Mouse (Mus musculus) layer of hippocampus, adult 2 months (tissue): ENCODE measurements at regions not wholly inside any gene's neighbourhood (a gene's known extent, or its start where the extent isn't known, plus 50 kb on each side); places are given as distances from the start of the nearest gene placed in this dataset.

Source experiments
- DNase-seq, 2 experiments: peaks; one replicate each; pipeline ENCODE4 v3.0.0; 2022; ENCODE audit warnings: low spot score in 2 of 2
- H3K27ac ChIP-seq: fragments of 200-600 bp; 2 replicates; pipeline ENCODE4 v1.8.1; 2022
- H3K4me3 ChIP-seq: fragments of 200-600 bp; 2 replicates; pipeline ENCODE4 v1.8.1; 2022; ENCODE audit warnings: mild to moderate bottlenecking
- CTCF ChIP-seq: fragments of 200-600 bp; conservative IDR thresholded peaks from 2 replicates; pipeline ENCODE4 v1.8.1; 2022; ENCODE audit warnings: antibody characterized with exemption, mild to moderate bottlenecking, moderate library complexity

DNA sequence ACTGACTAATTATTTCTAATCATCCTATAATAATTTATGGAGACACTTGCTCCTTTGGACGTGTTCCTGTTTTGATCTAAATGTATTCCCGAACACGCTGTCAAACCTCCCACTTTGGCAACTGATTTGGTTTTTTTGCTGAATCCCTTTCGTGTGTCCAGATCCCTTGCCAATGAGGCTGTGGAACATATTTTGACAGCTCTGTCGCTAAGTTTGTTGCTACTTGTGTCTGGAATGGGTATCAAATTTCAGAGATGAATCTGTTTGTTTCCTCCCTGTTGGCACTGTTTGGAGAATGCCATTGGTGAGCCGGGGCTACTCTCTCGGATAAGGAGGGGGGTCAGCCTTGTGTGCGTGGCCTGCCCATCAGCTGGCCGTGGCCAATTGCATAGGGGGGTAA lies 277.2 kb upstream of the Tshz3 start:
- Histone ChIP-seq H3K4me3 (no peak overlapping the region), H3K27ac (no peak overlapping the region)
- TF ChIP-seq CTCF, result no peak
- DNase-seq, result peak; percentile 33 to 72

DNA sequence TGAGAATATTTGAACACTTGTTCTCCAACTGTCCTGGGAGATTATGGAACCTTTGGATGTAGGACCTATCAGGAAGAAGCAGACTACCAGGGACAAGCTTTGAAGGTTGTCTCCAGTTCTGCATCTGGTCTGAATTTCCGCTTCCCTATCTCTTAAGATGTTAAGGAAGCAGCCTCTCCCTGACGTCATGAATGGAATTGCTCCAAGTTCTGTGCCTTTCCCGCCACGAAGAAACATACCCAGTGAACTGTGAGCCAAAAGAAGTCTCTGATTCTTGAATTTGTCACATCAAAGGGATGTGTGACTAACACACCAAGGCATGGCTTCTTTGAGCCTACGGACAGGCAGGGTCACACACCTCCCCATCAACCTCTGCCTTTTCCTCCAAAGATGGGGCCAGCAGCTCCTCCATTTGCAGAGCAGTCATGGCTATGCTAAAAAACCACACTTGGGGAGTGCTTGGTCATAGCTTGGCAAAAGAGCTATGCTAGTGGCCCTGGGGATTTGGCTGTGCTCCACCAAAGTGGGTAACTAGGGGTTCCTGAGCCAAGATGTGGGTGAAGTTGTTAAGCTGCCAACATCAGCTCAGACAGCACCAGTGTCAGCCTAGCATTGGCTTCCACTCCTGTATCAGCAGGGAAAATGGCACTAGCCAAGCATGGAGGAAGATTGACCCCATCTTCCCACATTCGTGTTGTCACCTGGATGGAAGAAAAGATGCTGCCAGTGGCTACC lies 248.6 kb upstream of the Tshz3 start:
- no peak for TF ChIP-seq CTCF
- Histone ChIP-seq H3K4me3 (no peak overlapping the region), H3K27ac (no peak overlapping the region)
- DNase-seq, result peak; percentile 41 to 57

DNA sequence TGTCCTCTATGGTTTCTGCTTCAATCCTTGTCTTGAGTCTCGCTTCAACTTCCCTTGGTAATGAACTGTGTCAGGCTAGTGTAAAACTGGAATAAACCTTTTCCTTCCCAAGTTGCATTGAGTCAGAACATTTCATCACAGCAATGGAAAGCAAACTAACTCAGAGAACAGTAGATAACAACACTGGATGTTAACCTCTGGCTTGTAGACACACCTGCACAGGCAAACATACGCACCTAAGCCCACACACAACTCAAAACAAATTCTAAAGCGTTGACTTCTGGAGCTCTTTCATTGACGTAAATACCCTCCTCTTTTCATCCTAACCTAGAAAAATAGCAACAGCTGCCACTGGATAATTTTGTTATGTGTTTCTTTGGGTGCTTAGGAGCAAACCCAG lies 244.1 kb upstream of the Tshz3 start:
- H3K4me3 ChIP-seq, result no peak overlapping the region
- TF ChIP-seq CTCF, result no peak
- DNase-seq, result no peak

DNA sequence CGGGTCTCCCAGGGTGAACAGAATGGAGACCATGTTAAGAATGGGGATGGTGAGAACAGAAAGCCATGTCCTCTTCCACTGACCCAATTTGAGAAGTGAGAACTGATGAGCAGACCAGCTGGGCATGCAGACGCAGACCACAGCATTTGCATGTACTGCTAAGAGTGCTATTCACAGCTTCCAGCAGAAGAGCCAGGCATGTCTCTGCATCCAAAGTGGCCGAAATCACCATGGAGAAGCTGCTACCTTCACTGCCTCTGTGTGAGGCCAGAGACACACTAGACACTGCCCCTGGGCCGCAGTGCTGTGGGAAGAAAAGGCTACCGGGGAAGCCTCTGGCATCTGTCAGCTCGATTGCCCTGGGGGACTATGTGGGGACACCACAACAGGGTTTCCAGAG lies 241.8 kb upstream of the Tshz3 start:
- TF ChIP-seq CTCF, result no peak
- no peak overlapping the region for H3K4me3 ChIP-seq
- DNase-seq, result no peak
- H3K27ac ChIP-seq, result no peak overlapping the region

More for the DNA sequence above, 244.1 kb upstream of the Tshz3 start:
- H3K27ac ChIP-seq, result no peak overlapping the region

DNA sequence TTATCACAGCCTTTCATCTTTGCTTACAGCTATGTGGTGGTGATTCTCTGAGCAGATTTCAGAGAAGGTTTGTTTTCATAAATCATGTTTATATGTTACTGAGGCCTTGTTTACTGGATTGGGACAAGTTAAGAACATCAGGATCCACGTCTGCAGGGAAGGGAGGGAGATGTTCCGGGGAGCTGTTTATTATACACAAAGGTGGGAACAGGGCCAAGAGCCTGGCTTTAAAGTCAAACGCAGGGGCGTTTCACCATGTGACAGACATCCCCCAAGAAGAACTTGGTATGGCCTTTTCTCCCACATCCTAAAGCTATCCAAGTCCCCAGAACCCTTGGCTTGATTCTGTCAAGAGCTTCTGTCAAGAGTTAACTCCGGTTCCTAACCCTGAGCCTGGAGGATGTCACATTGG lies 235.5 kb upstream of the Tshz3 start:
- no peak for TF ChIP-seq CTCF
- Histone ChIP-seq H3K27ac (no peak overlapping the region), H3K4me3 (no peak overlapping the region)
- no peak for DNase-seq

DNA sequence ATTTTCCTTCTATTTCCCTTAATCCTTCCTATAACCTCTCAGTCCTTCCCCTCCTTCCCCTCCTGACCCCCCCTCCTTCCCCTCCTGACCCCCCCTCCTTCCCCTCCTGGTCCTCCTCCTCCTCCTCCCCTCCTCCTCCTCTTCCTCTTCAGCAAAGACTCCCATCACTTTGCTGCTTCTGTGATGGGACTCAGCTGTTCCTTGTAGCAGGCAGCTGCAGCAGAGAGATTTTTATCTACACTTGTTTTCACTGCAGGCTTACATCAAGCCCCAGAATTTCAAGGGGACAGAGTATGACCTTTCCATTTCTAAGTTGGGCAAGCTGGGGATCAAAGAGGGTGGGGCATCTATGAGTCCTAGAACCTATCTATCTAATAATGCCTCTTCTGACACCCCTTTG lies 228.5 kb upstream of the Tshz3 start:
- Histone ChIP-seq H3K27ac (no peak overlapping the region), H3K4me3 (no peak overlapping the region)
- DNase-seq, result no peak
- no peak for TF ChIP-seq CTCF

DNA sequence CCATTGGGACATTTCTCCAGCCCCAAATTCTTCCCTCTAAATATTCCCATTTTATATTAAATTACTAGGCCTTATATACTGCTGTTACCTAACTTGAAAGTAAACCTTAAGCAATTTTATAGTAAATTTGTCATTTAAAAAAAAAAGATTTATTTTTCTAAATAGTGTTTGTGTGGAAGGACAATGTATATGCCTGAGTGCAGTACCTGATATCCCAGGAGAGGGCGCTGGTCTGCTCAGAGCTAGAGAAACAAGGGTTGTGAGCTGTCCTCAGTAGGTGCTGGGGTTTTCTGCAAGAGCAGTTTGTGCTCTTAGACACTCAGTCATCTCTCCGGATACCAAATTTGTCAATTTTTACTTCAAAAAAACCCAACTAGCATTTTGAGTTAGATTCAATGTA lies 224.4 kb upstream of the Tshz3 start:
- Histone ChIP-seq H3K27ac (no peak overlapping the region), H3K4me3 (no peak overlapping the region)
- peak; percentile 54 for TF ChIP-seq CTCF
- no peak for DNase-seq

DNA sequence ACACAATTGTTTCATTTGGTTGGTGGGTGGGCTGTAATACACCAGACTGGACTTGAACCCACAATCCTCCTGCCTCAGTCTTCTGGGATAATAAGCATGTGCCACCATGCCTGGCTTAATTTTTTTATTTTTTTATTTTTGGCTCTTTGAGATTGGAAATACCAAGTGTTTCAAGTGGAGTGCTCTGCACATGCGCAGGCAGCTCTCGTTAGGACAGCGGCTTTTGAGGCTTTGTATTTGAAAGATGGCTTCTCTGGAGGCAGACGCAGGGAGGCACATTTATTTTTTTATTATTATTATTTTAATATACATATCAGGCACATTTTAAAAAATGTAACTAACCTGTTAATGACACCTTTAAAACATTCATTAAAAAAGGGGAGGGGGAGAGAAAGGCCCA lies 221.5 kb upstream of the Tshz3 start:
- H3K4me3 ChIP-seq, result peak overlapping the region; percentile 51
- DNase-seq, result no peak
- TF ChIP-seq CTCF, result no peak
- H3K27ac ChIP-seq, result peak overlapping the region; percentile 61; the same call in 1 of the 2 replicates

DNA sequence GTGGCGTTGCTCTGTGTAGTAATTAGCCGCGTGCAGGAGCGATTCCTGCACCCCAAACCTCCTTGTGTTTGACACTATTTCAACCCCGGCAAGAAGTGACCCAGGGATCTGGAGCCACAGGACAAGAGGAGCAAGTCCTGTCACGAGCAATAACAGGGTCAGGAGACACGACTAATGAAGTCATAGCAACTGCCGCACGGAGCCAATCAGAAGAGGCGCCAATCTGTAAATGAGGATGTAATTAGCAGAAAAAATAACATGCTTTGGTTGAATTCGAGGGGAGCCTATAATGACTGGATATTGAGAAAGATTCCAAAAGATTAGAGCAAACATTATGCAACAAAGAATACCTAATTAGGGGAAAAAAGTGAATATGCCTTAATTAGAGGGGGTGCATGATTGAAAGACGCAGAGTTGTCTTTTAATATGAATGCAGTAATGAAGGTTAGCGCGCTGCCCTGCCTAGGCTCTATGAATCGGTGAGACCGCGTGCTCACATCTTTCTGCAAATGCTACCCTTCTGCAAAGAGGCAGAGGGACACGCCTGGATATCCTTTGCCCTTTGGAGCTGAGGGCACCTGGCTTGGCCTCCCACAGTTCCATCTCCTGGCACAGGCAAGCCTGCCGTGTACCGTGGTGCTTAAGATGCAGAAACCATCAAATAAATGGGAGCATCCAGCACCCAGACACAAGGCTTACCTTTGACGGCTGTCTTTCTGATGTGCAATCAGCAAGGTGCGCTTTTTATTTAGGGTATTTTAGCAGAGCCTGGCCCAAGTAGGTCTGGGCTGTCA lies 220.9 kb upstream of the Tshz3 start:
- no peak for TF ChIP-seq CTCF
- Histone ChIP-seq H3K27ac (peak overlapping the region; percentile 61; the same call in 1 of the 2 replicates), H3K4me3 (peak overlapping the region; percentile 51)
- DNase-seq, result no peak

DNA sequence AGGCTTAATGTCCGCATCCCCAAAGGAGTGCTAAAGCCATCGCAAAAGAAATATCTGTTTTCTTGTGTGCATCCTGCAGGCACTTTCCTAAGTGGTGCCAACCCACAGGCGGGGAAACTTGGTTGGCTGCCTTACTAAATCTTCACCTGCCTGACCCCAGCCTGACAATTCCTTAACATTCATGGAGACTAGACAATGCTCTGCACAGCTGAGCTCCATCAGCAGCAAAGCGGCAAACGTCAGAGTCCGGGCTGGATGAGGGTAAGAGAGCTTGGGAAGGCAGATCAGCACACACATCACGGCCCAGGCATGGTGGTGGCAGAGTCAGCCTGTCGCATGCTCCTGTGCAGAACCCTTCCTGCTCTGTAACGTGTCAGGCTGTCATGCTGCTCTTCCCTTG lies 209.8 kb upstream of the Tshz3 start:
- DNase-seq, result no peak
- Histone ChIP-seq H3K4me3 (no peak overlapping the region), H3K27ac (no peak overlapping the region)
- TF ChIP-seq CTCF, result no peak

DNA sequence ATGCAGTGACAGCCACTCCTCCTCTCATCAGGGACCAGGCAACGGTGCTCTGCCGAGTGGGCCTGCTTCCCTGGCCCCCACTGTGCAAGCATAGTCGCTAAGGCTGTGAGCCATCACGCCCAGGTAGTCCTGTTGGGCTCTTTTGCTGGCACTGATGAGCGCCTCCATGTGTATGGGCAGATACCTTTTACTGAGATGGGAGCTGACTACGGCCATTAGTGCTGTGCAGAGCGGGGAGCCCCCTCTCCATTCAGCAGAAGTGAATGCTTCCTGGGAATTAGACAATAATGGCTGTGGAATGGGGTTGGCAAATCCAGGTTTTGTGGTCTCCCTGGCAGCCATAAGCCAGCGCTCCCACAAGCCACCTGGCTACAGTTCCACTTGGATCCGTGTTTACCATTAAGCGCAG lies 206.7 kb upstream of the Tshz3 start:
- peak; percentile 43 to 46 for DNase-seq
- TF ChIP-seq CTCF, result no peak
- Histone ChIP-seq H3K4me3 (peak overlapping the region; percentile 22; the same call in 1 of the 2 replicates), H3K27ac (peak overlapping the region; percentile 24)

DNA sequence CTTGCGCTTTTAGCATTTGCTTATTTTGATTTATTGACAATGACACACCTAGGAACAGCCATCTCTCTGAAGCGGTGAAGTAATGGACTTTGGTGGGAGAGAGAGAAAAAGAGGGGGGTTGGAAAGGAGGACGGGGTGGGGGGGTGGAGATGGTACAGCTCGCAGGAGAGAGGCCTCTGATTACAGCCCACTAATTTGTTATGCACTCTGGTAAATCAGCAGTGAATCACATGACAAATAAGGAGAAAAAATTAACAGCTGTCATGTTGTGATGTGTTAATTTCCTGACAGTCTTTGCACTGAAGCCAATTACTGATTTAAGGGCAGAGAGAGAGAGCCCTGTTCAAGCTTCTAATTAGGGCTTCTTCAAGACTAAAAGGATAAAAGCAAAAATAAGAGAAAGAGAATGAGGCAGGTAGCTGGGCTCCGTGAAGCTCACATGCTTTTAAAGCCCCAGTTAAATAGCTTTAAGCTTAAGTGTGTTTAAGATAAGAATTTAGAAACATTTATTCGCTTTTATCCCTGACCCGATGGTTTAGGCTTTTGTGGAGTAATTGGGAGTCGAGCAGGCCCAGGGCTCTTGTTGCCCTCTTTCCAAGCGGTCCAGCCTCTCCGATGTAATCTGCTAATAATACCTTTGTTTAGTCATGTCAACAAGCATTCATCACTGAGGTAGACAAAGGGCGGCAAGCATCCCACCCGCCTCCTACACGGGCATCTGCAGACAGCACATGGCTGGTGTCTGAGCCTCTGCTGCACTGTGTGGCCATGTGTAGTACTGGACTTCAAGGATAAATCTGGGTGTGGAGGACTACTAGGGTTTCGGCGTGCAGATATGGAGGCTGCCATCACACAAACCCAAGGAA lies 193.7 kb upstream of the Tshz3 start:
- H3K27ac ChIP-seq, result no peak overlapping the region
- TF ChIP-seq CTCF, result no peak
- H3K4me3 ChIP-seq, result no peak overlapping the region
- no peak for DNase-seq

DNA sequence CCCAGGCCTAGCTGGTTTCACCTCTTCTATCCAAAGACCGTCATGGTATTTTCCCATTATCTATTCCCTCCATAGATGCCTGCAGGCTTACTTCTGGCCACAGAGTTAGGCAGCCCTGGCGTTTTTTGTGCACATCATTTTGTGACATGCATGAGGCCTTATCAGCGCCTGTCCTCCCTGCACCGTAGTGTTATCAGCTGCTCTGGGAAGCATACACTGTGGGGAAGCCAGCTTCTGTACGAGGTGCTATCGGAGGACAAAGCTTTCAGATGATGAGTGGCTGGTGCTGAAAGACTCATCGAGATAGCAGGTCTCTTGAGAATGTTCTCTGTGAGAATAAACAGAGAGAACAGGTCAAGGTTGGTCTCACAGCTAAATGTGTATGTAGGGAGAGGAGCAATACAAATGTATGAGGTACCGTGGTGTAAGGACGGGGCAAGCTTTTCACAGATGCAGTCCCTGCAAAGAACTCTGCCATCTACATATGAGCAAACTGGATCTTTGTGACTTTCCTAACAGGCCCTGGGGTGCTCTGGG lies 190.0 kb upstream of the Tshz3 start:
- no peak for DNase-seq
- Histone ChIP-seq H3K4me3 (no peak overlapping the region), H3K27ac (no peak overlapping the region)
- TF ChIP-seq CTCF, result no peak
